Mouse (Mus musculus) testis, adult 2 months (tissue): ENCODE data around the gene Diras2.
A peak's percentile ranks its signal among the peaks of the same experiment; 100 is the strongest.

Source experiments
- CTCF ChIP-seq: fragments of 200-500 bp; IDR thresholded peaks from 2 replicates; pipeline ENCODE4 v1.5.1; 2012; ENCODE audit warnings: low read depth, mild to moderate bottlenecking, inconsistent platforms, low read length, moderate library complexity; ENCODE audit not compliant: control insufficient read depth, insufficient read depth, insufficient replicate concordance
- POLR2A ChIP-seq: fragments of 200-500 bp; IDR thresholded peaks from 2 replicates; pipeline ENCODE4 v1.6.1; 2012; ENCODE audit warnings: low read depth, mild to moderate bottlenecking, inconsistent platforms, low read length, moderate library complexity; ENCODE audit not compliant: control insufficient read depth

GRCm38 (mm10) chr13:52535542-52535941, 4.5 kb upstream of the Diras2 start:
- TF ChIP-seq CTCF: peak; percentile 55; the same call in 1 of the 2 replicates
- TF ChIP-seq POLR2A: no peak
